Mouse (Mus musculus): ENCODE data around the gene Lst1.

- no peak for TF ChIP-seq CTCF (IDR thresholded peaks at IDR 0.05; ENCODE audit: low read depth, low read length)
- TF ChIP-seq GATA1 (IDR thresholded peaks at IDR 0.05; ENCODE audit: borderline replicate concordance, low read length) = no peak
- TF ChIP-seq TAL1 (conservative IDR thresholded peaks at IDR 0.05; ENCODE audit: low read depth, low read length) = no peak
- no peak for TF ChIP-seq GATA2 (IDR thresholded peaks at IDR 0.05; ENCODE audit: borderline replicate concordance, low read depth, low read length)
These were observed 49.3 kb upstream of the Lst1 start for GRCm38 (mm10) chr17:35237504-35237903.

Measured in G1E (cell line).